Mouse (Mus musculus): ENCODE results near the gene Mroh2a. TPM values are rescaled to one million over a fixed set of nuclear protein-coding genes. Genes with fewer than 3 reads are reported as not detected.

The Mroh2a gene
- total RNA-seq, 1 experiment from 2014 or later: 0.05 TPM

- no peak for ATAC-seq (replicated peaks in 1 of 2; ENCODE audit: insufficient read depth in 1 of 2, low FRiP score in 2 of 2, low TSS enrichment in 1 of 2, low read depth in 1 of 2, poor library complexity in 2 of 2, severe bottlenecking in 2 of 2)
Measured at GRCm38 (mm10) chr1:88306543-88306942, 79.8 kb downstream of the Mroh2a start.

- no peak for ATAC-seq (replicated peaks in 1 of 2; ENCODE audit: insufficient read depth in 1 of 2, low FRiP score in 2 of 2, low TSS enrichment in 1 of 2, low read depth in 1 of 2, poor library complexity in 2 of 2, severe bottlenecking in 2 of 2)
Measured at GRCm38 (mm10) chr1:88307180-88307579, 80.4 kb downstream of the Mroh2a start.

DNA sequence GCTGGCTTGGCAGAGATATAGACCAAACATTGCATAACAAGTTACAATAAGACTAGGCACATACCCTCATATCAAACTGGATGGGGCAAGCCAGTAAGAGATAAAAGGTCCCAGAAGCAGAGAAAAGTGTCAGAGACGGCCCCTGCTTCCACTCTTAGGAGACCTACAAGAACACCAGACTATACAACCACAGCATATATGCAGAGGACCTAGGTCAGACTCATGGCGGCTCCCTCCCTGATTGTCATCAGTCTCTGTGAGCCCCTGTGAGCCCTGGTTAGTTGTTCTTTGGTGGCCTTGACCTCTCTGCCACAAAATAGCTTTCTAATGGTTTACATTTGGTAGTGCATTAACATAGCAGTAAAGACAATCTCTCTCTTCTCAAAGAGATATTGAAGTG lies 82.2 kb downstream of the Mroh2a start:
- ATAC-seq (replicated peaks in 1 of 2; ENCODE audit: insufficient read depth in 1 of 2, low FRiP score in 2 of 2, low TSS enrichment in 1 of 2, low read depth in 1 of 2, poor library complexity in 2 of 2, severe bottlenecking in 2 of 2): no peak

GRCm38 (mm10) chr1:88309905-88310304 lies 83.1 kb downstream of the Mroh2a start:
- ATAC-seq (replicated peaks in 1 of 2; ENCODE audit: insufficient read depth in 1 of 2, low FRiP score in 2 of 2, low TSS enrichment in 1 of 2, low read depth in 1 of 2, poor library complexity in 2 of 2, severe bottlenecking in 2 of 2): 0 out of 4 replicates have a peak, but pooled peaks of 1 of the 2 experiments have one; percentile 14

GRCm38 (mm10) chr1:88310349-88310748 lies 83.6 kb downstream of the Mroh2a start:
- peak in 1 of 2 experiments; percentile 6; a peak in 1 of 4 replicates for ATAC-seq (replicated peaks in 1 of 2; ENCODE audit: insufficient read depth in 1 of 2, low FRiP score in 2 of 2, low TSS enrichment in 1 of 2, low read depth in 1 of 2, poor library complexity in 2 of 2, severe bottlenecking in 2 of 2)

Other genes with a start within 250 kb of the Mroh2a start
- 24.8 and 31.1 TPM in 2 replicates for gene Usp40, start 218.4 kb upstream of the Mroh2a start, total RNA-seq (2017)
- gene Ugt1a10, start 171.6 kb upstream of the Mroh2a start, total RNA-seq (2017): not detected in 2 replicates
- gene Ugt1a9, start 156.2 kb upstream of the Mroh2a start, total RNA-seq (2017): not detected in 2 replicates
- gene Ugt1a8, start 139.2 kb upstream of the Mroh2a start, total RNA-seq (2017): not detected in 2 replicates
- 42.9 and 52.3 TPM in 2 replicates for gene Ugt1a7c, start 131.9 kb upstream of the Mroh2a start, total RNA-seq (2017)
- 0.63 TPM in 1 of 2 replicates, not detected in the other for gene Ugt1a6b, start 123.7 kb upstream of the Mroh2a start, total RNA-seq (2017)
- gene Ugt1a6a, start 92.2 kb upstream of the Mroh2a start, total RNA-seq (2017): 1.4 and 5.3 TPM in 2 replicates
- 0.25 and 0.65 TPM in 2 replicates for gene Ugt1a5, start 61.0 kb upstream of the Mroh2a start, total RNA-seq (2017)
- 0.25 TPM in 1 of 2 replicates, not detected in the other for gene Ugt1a2, start 26.4 kb upstream of the Mroh2a start, total RNA-seq (2017)
- gene Dnajb3, start 21.2 kb upstream of the Mroh2a start, total RNA-seq (2017): 0.25 TPM in 1 of 2 replicates, not detected in the other
- gene Ugt1a1, start 15.0 kb upstream of the Mroh2a start, total RNA-seq (2017): not detected in 2 replicates
- gene Hjurp, start 50.6 kb downstream of the Mroh2a start, total RNA-seq (2017): 206 and 220 TPM in 2 replicates
- not detected in 2 replicates for gene Trpm8, start 50.7 kb downstream of the Mroh2a start, total RNA-seq (2017)
- gene Spp2, start 180.0 kb downstream of the Mroh2a start, total RNA-seq (2017): not detected in 2 replicates

Measured in hematopoietic stem cell, adult 5-6 weeks (primary cell).